Mouse (Mus musculus): ENCODE measurements at regions not wholly inside any gene's neighbourhood (a gene's known extent, or its start where the extent isn't known, plus 50 kb on each side); places are given as distances from the start of the nearest gene placed in this dataset.

DNA sequence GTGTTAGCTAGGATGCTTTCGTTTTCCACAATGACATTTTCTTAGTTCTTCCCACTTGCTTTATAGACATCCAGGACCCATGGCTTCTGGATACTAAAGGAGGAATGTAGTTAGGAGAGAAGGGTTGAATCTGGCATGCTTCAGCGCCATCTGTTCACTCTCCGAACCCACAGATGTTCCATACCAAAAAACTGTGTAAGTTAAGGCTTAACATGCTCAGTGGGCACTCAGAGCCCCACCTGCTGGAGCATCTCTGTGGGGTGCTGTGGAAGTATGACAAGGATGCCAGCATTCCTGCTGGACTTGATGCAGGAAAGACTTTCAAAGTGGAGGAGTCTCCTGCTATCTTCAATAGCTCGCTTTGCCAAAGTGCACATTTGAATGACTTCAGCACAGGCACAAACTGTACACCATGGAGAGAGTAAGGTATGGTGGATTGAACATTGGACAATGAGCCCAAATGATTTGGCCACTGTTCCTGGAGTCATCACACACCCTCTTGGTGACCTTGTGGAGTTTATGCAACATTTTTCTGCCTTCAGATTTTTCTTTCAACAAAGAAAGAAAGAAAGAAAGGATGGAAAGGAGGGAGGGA, 802.3 kb downstream of the Cdh8 start:
- DNase-seq (ENCODE audit: low read depth, low spot score), result peak; percentile 92

DNA sequence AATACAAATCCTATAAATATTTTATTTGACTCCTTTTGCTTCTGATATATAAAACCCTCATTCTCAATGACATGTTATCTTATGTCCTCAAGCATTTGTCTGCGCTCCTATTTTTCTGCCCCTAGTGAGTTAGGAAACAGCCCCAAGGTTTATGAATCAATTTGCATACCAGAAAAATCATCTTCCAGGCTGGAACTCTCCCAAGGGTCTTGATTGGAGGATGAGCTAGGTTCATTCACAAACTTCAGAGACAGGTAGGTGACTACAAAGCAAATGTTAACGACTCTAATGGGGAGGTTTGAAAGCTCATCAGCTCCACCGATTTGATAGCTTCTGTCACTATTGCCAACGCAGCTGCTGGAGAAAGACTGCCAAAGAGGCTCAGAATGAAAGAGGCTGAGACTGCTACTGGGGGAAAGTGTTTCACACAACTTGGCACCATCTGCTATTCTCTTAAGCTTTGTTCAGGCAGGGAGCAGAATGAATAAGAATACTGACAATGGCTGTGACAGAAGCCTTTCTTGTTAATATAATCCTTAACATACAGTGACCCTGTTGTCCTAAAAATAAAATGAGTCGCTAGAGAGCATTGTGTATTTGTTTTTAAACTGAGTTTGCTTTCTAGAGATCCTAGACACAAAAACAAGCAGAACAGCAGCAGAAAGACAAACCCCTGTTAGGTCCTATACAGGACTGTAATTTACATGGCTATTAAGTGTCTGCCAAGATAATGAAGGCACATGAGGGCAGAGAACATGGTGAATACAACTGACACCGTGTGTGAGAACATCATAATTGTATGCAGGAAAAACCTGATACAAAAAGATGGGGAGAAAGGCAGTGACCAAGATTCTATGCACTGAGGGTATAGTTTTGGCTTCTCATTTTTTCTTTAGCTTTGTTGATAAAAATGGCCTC, 843.4 kb downstream of the Cdh8 start:
- DNase-seq (ENCODE audit: low read depth, low spot score), result peak; percentile 80

DNA sequence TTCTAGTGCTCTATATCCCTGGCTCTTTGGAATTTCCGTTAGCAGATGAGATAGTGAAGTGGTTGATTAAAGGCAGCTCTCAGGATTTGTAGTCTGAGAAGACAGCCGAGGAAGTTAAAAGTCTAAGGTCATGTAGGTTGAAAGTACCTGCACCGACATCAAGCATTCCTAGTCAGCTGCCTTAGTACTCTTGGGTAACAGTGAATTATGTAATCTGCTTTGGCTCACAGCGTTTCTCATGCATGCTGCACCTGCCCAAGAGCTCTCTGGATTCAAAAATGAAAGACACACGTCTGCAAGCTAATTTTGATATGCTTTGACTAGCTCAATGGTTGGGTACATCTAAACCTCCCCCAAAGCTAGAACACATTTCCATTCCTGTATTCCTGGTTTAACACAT, 849.6 kb downstream of the Cdh8 start:
- DNase-seq (ENCODE audit: low read depth, low spot score), result peak; percentile 40

DNA sequence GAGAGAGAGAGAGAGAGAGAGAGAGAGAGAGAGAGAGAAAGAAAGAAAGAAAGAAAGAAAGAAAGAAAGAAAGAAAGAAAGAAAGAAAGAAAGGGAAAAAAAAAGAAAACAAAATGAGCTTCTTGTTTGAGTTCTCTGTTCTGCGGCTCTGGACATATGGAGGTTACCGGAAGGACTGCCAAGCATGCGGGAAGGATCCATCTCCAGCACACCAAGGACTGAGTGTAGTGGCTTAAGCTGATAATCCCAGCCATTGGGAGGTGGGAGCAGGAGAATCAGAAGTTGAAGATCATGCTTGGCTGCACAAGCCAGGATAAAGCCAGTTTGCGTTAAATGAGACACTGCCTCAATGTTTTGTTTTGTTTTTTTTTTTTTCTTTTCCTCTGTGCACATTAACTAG, 897.8 kb downstream of the Cdh8 start:
- peak; percentile 7 for DNase-seq (ENCODE audit: low read depth, low spot score)

DNA sequence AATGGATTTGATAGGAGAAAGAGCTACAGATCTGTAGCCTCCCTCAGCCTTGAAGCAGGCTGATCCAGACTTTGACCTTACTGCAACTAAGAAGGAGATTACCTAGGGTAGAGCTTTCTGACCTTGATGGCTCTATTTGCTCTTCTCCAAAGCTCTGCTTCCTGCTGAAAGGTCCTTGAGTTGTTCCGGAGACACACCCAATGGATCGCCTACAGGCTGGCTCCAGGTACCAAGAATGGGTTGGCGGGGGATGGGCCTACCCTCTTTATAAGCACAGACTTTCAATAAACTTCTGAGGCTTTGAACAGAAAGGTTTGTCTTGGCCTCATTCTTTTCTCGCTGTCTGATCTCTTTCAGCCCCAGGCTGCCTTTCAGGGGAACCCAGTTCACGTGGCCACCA, 901.0 kb downstream of the Cdh8 start:
- DNase-seq (ENCODE audit: low read depth, low spot score), result no peak

DNA sequence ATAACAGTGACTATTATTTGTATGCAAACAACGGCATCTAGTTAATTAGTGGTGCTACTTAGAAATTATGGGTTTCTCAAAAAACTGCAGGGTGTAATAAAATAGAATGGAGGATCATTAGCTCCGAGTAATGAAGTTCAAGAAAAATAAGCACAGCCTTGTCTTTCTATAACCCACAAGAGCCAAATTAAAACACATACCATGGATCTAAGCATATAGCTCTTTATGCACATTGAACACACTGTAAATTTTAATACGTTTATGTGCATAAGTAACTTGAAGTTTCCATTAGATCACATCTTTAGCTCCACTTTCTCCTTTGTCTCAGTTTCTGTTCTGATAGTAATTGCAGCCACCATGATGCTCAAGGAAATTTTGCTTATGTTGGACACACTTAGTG, 919.5 kb downstream of the Cdh8 start:
- DNase-seq (ENCODE audit: low read depth, low spot score), result no peak

DNA sequence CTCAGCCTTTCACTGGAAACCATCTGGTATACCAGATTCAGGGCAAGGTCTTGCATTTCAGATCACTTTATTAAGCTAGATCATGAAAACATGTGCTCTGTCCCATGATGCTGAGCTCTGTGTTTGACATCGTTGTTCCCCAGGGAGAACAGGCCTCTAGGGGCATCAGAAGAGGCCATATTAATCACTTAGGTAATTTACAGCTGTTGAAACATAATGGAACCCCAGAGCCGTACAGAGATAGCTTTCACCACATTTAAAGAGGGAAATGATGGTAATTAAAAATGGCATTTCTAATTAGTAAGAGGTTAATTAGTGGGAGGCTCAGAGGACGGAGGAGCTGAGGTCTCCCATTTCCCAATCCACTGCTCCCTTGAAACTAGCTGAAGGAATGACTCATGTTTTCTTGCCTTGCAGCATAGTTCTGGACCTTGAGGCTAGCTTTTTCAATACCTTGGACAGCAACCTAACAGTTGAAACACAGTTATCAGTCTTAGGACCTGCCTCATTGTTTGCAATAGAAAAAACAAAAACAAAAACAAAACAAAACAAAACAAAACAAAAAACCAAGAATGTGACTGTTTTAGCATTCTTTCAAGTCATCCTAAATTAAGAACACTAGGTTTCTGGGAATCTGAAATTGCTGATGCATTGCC, 952.8 kb downstream of the Cdh8 start:
- no peak for DNase-seq (ENCODE audit: low read depth, low spot score)

DNA sequence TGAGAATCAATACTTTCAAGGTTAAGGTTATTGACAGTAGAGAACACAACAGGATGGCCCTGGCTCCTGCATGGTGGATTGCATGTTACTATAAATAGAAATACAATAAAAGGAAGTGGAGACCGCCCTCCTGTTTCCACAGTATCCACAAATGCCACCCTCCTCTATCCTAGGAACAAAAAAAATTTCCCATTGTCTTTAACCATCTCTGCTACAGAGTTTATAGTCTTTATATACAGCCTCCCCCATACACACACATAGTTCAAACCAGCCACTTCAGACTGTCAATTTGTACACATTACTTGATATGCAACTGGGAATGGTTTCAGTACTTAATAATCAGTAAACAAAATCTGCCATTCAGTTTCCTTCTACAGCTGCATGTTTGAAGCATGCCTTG, 960.7 kb downstream of the Cdh8 start:
- DNase-seq (ENCODE audit: low read depth, low spot score), result no peak
